Mouse (Mus musculus): ENCODE results near the gene Ckm. TPM values are rescaled to one million over a fixed set of nuclear protein-coding genes. Genes with fewer than 3 reads are reported as not detected.
A peak's percentile ranks its signal among the peaks of the same experiment; 100 is the strongest.

The Ckm gene
- polyA plus RNA-seq, 1 experiment from 2014 or later: 42.1 TPM

DNA sequence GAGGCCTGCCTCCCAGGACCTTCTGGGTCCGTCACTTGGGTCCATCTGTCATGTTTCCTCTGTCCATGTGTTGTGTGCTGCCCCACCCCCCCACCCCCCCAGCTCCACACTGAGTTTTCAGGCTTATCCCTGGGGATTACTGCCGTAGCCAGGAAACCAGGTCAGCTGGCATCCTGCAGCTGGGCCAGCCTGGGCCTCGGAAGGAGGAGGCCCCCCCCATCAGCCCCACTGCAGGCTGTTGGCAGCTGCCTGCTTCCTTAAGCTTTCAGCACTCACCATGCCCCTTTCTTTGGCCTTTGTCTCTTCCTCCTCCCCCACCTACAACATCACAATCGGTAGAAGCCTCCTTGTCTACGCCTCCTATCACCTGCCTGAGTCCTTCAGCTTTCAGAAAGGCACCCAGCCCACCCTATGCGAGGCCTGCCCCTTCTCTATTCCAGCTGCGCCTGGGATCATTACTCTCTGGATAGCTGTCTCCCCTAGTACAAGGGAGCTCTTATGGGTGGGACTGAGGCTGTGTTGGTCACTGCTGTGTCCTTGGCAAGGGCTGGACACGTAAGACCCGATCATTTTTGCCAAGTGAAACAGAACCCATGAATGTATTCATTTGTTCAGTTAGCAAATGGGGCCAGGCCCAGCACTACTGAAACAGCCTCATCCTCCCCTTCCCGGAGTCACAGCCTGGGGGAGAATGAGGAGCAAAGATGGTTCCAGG, 15.7 kb upstream of the Ckm start:
- Histone ChIP-seq H3K4me2 (replicated peaks; ENCODE audit: low read depth) (no peak overlapping the region), H3K36me3 (ENCODE audit: control insufficient read depth, insufficient read depth, low read length) (peaks cover 38% of the 10 kb centered on the region), H3K27me3 (ENCODE audit: control insufficient read depth, insufficient read depth, low read length) (no peaks in the 10 kb centered on the region), H3K9ac (ENCODE audit: low read length) (no peak overlapping the region), H3K4me3 (ENCODE audit: low read depth, low read length) (no peak overlapping the region), H3K9me3 (ENCODE audit: control insufficient read depth, low read length) (no peaks in the 10 kb centered on the region), H3K4me1 (replicated peaks; ENCODE audit: control insufficient read depth, insufficient read depth) (no peaks in the 10 kb centered on the region), H3K27ac (replicated peaks) (no peak overlapping the region)
- no peak for TF ChIP-seq EP300 (optimal IDR thresholded peaks at IDR 0.05)
- TF ChIP-seq CTCF (IDR thresholded peaks at IDR 0.05; ENCODE audit: low read depth): no peak
- DNase-seq (ENCODE audit: low spot score) (no peak), ATAC-seq (ENCODE audit: low FRiP score, low TSS enrichment) (no peak)
- 79% methylated on average over 9 of the region's 10 CpGs for WGBS

- Histone ChIP-seq H3K36me3 (ENCODE audit: control insufficient read depth, insufficient read depth, low read length) (peaks cover 45% of the 10 kb centered on the region), H3K27me3 (ENCODE audit: control insufficient read depth, insufficient read depth, low read length) (no peaks in the 10 kb centered on the region), H3K27ac (replicated peaks) (no peak overlapping the region), H3K4me2 (replicated peaks; ENCODE audit: low read depth) (no peak overlapping the region), H3K4me1 (replicated peaks; ENCODE audit: control insufficient read depth, insufficient read depth) (no peaks in the 10 kb centered on the region), H3K9ac (ENCODE audit: low read length) (no peak overlapping the region), H3K4me3 (ENCODE audit: low read depth, low read length) (no peak overlapping the region), H3K9me3 (ENCODE audit: control insufficient read depth, low read length) (no peaks in the 10 kb centered on the region)
- TF ChIP-seq EP300 (optimal IDR thresholded peaks at IDR 0.05): no peak
- TF ChIP-seq CTCF (IDR thresholded peaks at IDR 0.05; ENCODE audit: low read depth): no peak
- WGBS: 77% methylated on average over 8 of the region's 8 CpGs
- DNase-seq (ENCODE audit: low spot score) (no peak), ATAC-seq (ENCODE audit: low FRiP score, low TSS enrichment) (no peak)
Observed at GRCm38 (mm10) chr7:19394484-19394883, 10.1 kb upstream of the Ckm start.

DNA sequence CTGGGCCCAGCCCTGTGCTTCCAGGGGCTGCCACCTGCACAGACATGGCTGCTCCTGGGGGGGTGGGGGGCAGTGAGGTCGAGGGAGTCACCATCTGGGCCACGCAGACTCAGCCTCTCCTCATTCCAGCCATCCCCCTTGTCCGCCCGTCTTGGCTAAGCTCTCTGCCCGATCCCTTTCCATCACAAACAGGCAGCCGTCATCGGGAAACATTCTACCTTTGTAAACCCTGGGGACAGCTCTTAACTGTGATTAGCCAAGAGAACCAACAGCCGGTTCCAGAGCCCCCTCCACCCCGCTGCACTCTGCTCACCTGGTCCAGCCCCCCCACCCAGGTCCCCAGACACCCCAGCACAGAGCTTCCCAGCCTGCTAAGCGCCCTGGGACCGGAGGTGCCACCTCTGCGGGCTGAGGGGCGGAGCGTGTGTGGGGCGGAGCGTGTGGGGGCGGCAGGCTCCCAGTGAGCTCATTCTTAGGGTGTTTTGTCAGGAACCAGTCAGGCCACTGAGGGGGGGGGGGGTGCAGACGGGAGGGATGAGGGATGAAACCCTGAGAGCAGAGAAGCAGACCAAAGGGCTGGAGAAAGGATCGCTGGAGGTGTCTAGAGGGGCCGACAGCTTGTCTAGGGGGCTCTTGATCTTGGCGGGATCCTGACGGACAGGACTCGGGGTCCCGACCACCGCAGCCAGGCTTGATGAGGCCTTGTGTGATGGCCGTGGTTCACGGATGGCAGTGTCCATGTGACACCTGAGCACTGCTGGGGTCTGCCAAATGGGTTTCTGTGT, 4.9 kb upstream of the Ckm start:
- Histone ChIP-seq H3K4me1 (replicated peaks; ENCODE audit: control insufficient read depth, insufficient read depth) (no peaks in the 10 kb centered on the region), H3K9ac (ENCODE audit: low read length) (peak overlapping the region; percentile 43), H3K27me3 (ENCODE audit: control insufficient read depth, insufficient read depth, low read length) (no peaks in the 10 kb centered on the region; the same call in 1 of the 2 replicates), H3K9me3 (ENCODE audit: control insufficient read depth, low read length) (no peaks in the 10 kb centered on the region), H3K27ac (replicated peaks) (0 out of 2 replicates have a peak overlapping the region, but pooled peaks have one; percentile 40), H3K4me3 (ENCODE audit: low read depth, low read length) (peak overlapping the region; percentile 23), H3K4me2 (replicated peaks; ENCODE audit: low read depth) (peak overlapping the region; percentile 55), H3K36me3 (ENCODE audit: control insufficient read depth, insufficient read depth, low read length) (peaks cover 5% of the 10 kb centered on the region)
- 3% methylated on average over 26 of the region's 27 CpGs for WGBS
- TF ChIP-seq CTCF (IDR thresholded peaks at IDR 0.05; ENCODE audit: low read depth) (no peak), EP300 (optimal IDR thresholded peaks at IDR 0.05) (no peak)
- ATAC-seq (ENCODE audit: low FRiP score, low TSS enrichment): peak; percentile 67
- DNase-seq (ENCODE audit: low spot score): peak; percentile 88

DNA sequence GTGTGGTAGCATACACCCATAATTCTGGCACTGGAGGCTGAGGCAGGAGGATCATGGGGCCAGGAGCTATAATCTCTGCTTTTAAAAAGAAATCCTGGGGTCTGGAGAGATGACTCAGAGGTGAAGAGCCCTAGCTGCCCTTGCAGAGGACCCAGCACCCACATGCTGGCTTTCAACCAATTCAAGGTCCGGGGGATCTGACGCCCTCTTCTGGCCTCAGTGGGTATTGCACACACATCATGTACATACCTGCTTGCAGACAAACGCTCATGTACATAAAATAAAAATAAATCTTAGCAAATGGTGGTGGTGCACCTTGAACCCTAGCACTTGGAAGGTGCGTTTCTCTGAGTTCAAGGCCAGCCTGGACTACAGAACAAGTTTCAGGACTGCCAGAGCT, 3.6 kb upstream of the Ckm start:
- H3K36me3 ChIP-seq (ENCODE audit: control insufficient read depth, insufficient read depth, low read length): no peaks in the 10 kb centered on the region
- ATAC-seq (ENCODE audit: low FRiP score, low TSS enrichment) (no peak), DNase-seq (ENCODE audit: low spot score) (no peak)
- no peak overlapping the region for H3K9ac ChIP-seq (ENCODE audit: low read length)
- H3K4me2 ChIP-seq (replicated peaks; ENCODE audit: low read depth): no peak overlapping the region
- TF ChIP-seq EP300 (optimal IDR thresholded peaks at IDR 0.05) (no peak), CTCF (IDR thresholded peaks at IDR 0.05; ENCODE audit: low read depth) (peak; percentile 39)
- H3K4me3 ChIP-seq (ENCODE audit: low read depth, low read length): no peak overlapping the region
- 86% methylated on average over 4 of the region's 4 CpGs for WGBS
- H3K27me3 ChIP-seq (ENCODE audit: control insufficient read depth, insufficient read depth, low read length): no peaks in the 10 kb centered on the region; the same call in 1 of the 2 replicates
- no peak overlapping the region for H3K27ac ChIP-seq (replicated peaks)
- H3K9me3 ChIP-seq (ENCODE audit: control insufficient read depth, low read length): no peaks in the 10 kb centered on the region
- H3K4me1 ChIP-seq (replicated peaks; ENCODE audit: control insufficient read depth, insufficient read depth): no peaks in the 10 kb centered on the region

DNA sequence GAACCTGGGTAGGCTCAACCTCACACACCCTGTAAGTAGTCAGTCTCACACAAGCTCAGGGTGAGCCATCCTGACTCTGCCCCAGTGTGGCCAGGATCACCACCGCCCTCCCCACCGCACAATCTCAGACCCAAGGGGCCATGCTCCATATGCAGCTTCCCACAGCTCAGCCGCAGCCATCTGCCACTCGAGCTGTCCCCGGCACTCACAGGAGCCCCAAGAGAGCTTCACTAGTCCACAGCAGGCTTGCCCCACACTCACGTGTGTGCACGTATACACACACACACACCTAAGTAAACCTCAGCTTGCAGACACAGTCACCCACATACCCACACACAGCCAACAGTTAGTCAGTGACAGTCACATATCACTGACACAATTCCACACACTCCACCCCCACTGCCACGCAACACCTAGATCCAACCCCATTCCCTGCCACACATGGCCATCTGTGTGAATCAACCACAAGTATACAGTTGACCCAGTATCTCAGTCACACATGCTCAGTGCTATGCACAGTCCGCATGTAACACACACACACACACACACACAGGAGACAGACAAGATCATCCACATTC, 2.0 kb upstream of the Ckm start:
- no peak overlapping the region for H3K9ac ChIP-seq (ENCODE audit: low read length)
- TF ChIP-seq EP300 (optimal IDR thresholded peaks at IDR 0.05) (no peak), CTCF (IDR thresholded peaks at IDR 0.05; ENCODE audit: low read depth) (no peak)
- H3K4me1 ChIP-seq (replicated peaks; ENCODE audit: control insufficient read depth, insufficient read depth): no peaks in the 10 kb centered on the region
- H3K4me3 ChIP-seq (ENCODE audit: low read depth, low read length): no peak overlapping the region
- H3K9me3 ChIP-seq (ENCODE audit: control insufficient read depth, low read length): no peaks in the 10 kb centered on the region
- no peaks in the 10 kb centered on the region for H3K36me3 ChIP-seq (ENCODE audit: control insufficient read depth, insufficient read depth, low read length)
- H3K27me3 ChIP-seq (ENCODE audit: control insufficient read depth, insufficient read depth, low read length): no peaks in the 10 kb centered on the region; the same call in 1 of the 2 replicates
- no peak for DNase-seq (ENCODE audit: low spot score)
- WGBS: 80% methylated on average over 9 of the region's 9 CpGs
- no peak for ATAC-seq (ENCODE audit: low FRiP score, low TSS enrichment)
- H3K27ac ChIP-seq (replicated peaks): no peak overlapping the region
- H3K4me2 ChIP-seq (replicated peaks; ENCODE audit: low read depth): no peak overlapping the region

Data from stomach, postnatal 0 days (tissue).